Mouse (Mus musculus) stomach, postnatal 0 days (tissue): ENCODE results near the gene Topbp1. TPM values are rescaled to one million over a fixed set of nuclear protein-coding genes. Genes with fewer than 3 reads are reported as not detected.

Experiments
- ATAC-seq: fragments of 200-750 bp; cut with Nextera tagmentation; 2 replicates; pipeline ENCODE4 v1.8.0; 2017; ENCODE audit not compliant: low FRiP score, low TSS enrichment
- DNase-seq: peaks from one replicate; pipeline ENCODE4 v3.0.0-alpha.2; 2016; ENCODE audit warnings: low spot score
- H3K27ac ChIP-seq: fragments of 300-500 bp; sonication (generic); replicated peaks from 2 replicates; pipeline ENCODE4 v1.5.1; 2014; ENCODE audit warnings: mild to moderate bottlenecking, control low read depth
- H3K27me3 ChIP-seq: fragments of 300-500 bp; sonication (generic); 2 replicates; pipeline ENCODE4 v1.6.1; 2014; ENCODE audit warnings: low read length; ENCODE audit not compliant: control insufficient read depth, insufficient read depth
- H3K36me3 ChIP-seq: fragments of 300-500 bp; sonication (generic); 2 replicates; pipeline ENCODE4 v1.6.1; 2014; ENCODE audit warnings: low read length, mixed read lengths; ENCODE audit not compliant: control insufficient read depth, insufficient read depth
- H3K4me1 ChIP-seq: fragments of 300-500 bp; sonication (generic); replicated peaks from 2 replicates; pipeline ENCODE4 v1.6.1; 2014; ENCODE audit warnings: antibody characterized with exemption; ENCODE audit not compliant: control insufficient read depth, insufficient read depth
- H3K4me2 ChIP-seq: fragments of 300-500 bp; sonication (generic); replicated peaks from 2 replicates; pipeline ENCODE4 v1.6.1; 2014; ENCODE audit warnings: low read depth, mild to moderate bottlenecking, control low read depth, moderate library complexity
- H3K4me3 ChIP-seq: fragments of 300-500 bp; sonication (generic); 2 replicates; pipeline ENCODE4 v1.5.1; 2014; ENCODE audit warnings: low read depth, low read length, control low read depth
- H3K9ac ChIP-seq: fragments of 300-500 bp; sonication (generic); 2 replicates; pipeline ENCODE4 v1.6.1; 2014; ENCODE audit warnings: mild to moderate bottlenecking, low read length, control low read depth, mixed read lengths
- H3K9me3 ChIP-seq: fragments of 300-500 bp; sonication (generic); 2 replicates; pipeline ENCODE4 v1.6.1; 2016; ENCODE audit warnings: low read length; ENCODE audit not compliant: control insufficient read depth
- CTCF ChIP-seq: IDR thresholded peaks from 2 replicates; pipeline ENCODE4 v1.5.1; 2016; ENCODE audit warnings: antibody characterized with exemption, low read depth, mild to moderate bottlenecking, moderate library complexity
- EP300 ChIP-seq: optimal IDR thresholded peaks from 2 replicates; pipeline ENCODE3; 2016; ENCODE audit warnings: antibody characterized with exemption
- WGBS: fragments of 180-500 bp; shearing (Covaris S2); extraction: QIAGEN DNeasy Blood & Tissue Kit; methylation state at CpG from one replicate; pipeline ENCODE4 v1.1.7; 2014; 5-methylcytosine and 5-hydroxymethylcytosine counted together
- polyA plus RNA-seq: library from polyadenylated mRNA; unstranded; fragments of >200 nt; fragmentation: Nextera tagmentation; extraction: Ambion mirVana; gene quantifications from 2 replicates; pipeline ENCODE4 v1.2.1, GENCODE M21; 2015

The Topbp1 gene
- polyA plus RNA-seq, 1 experiment from 2014 or later: 17.2 TPM

- Histone ChIP-seq H3K4me1 (no peaks in the 10 kb centered on the region), H3K27me3 (no peaks in the 10 kb centered on the region), H3K9me3 (no peaks in the 10 kb centered on the region; the same call in 1 of the 2 replicates), H3K4me2 (no peak overlapping the region; the same call in 1 of the 2 replicates), H3K36me3 (no peaks in the 10 kb centered on the region), H3K4me3 (no peak overlapping the region; the same call in 1 of the 2 replicates), H3K27ac (no peak overlapping the region), H3K9ac (no peak overlapping the region)
- 42% methylated on average over 21 of the region's 21 CpGs for WGBS
- TF ChIP-seq EP300 (no peak), CTCF (no peak)
- no peak for ATAC-seq
- DNase-seq: no peak
Observed at GRCm38 (mm10) chr9:103398509-103399157, 93.6 kb downstream of the Topbp1 start.

Other genes with a start within 250 kb of the Topbp1 start
- gene Rab6b, start 193.4 kb upstream of the Topbp1 start, polyA plus RNA-seq: 3.3 and 4.1 TPM in 2 replicates
- gene Srprb, start 103.1 kb upstream of the Topbp1 start, polyA plus RNA-seq: 29.4 and 33.7 TPM in 2 replicates
- 9.3 and 10.4 TPM in 2 replicates for gene Gm20425, start 74.9 kb upstream of the Topbp1 start, polyA plus RNA-seq
- gene Trf, start 74.8 kb upstream of the Topbp1 start, polyA plus RNA-seq: 83.4 and 105 TPM in 2 replicates
- gene 1300017J02Rik, start 133 bp upstream of the Topbp1 start, polyA plus RNA-seq: 1.3 TPM in 2 replicates
- gene Cdv3, start 60.6 kb downstream of the Topbp1 start, polyA plus RNA-seq: 47.7 and 50.0 TPM in 2 replicates
- 0.28 and 0.40 TPM in 2 replicates for gene Bfsp2, start 175.2 kb downstream of the Topbp1 start, polyA plus RNA-seq